Mouse (Mus musculus) embryonic stem cell, embryonic (primary cell): ENCODE measurements around the gene Ctu2.

ENCODE experiments used
- CTCF ChIA-PET, 4 experiments: fragments of 300-600 bp in 2 of 4; fragments of 350-600 bp in 2 of 4; sonication (Branson Sonifier 250); formaldehyde crosslinking; loops; one replicate each; lab custom pipeline; 2022; ENCODE audit warnings: inconsistent platforms in 2 of 4; lab: Charles Lee
- POLR2A ChIA-PET, 4 experiments: fragments of 300-600 bp in 2 of 4; fragments of 350-600 bp in 2 of 4; sonication (Branson Sonifier 250); formaldehyde crosslinking; loops; one replicate each; lab custom pipeline; 2022; ENCODE audit warnings: antibody characterized with exemption in 4 of 4, inconsistent platforms in 1 of 4; lab: Charles Lee

The Ctu2 gene

DNA sequence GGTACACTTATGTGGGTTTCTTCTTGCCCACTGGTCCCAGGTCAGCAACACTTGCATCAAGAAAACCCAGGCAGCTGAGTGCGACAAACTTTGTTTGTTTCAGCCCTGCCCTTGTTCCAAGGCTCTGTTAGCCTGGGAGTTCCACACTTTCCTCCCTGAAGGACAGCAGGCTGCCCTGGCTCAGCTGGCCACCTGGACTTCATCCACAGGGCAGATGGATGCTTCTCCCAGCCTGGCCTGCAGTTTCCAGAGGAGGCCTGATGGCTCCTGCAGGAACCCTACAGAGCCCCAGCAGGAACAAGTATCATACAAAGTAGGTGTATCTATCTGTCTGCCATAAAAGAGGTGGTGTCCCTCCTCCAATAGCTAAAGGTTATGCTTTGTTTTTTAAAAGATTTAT lies 34.6 kb upstream of the Ctu2 start:
- POLR2A ChIA-PET = interaction anchor here in 2 of 4 experiments (1.2 to 6.0 kb wide), 5 partner anchors 9 to 170 kb away, joined by 3 to 104 read pairs (median 5); partner anchors contain the start of genes Cyba (in 2 of the 2), Galns (in 1 of the 2) and Trappc2l (in 1 of the 2)
- CTCF ChIA-PET = no interaction called here

DNA sequence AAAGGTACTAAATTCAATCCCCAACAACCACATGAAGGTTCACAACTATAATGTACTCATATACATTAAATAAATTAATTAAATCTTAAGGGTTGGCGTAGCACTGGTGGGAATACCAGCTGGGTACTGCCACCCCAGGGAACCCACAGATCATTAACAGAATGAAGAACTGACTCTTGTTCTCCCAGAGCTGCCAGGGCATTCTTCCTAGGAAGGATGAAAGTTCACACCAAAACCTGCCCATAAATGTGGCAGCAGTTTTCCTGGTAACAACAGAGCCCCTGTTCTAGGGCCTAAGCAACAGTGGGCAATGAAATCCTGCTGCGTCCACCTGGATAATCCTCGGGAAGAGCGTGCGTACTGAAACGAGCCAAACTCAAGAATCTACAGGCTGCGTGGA lies 33.6 kb upstream of the Ctu2 start:
- CTCF ChIA-PET = interaction anchor here in 3 of 4 experiments (0.5 to 3.1 kb wide), 10 partner anchors 9 to 312 kb away, joined by 3 to 31 read pairs (median 4); partner anchors contain the start of genes Cyba (in 1 of the 3) and Snai3 (in 1 of the 3)
- POLR2A ChIA-PET = interaction anchor here in 3 of 4 experiments (0.6 to 6.2 kb wide), 38 partner anchors 8 to 600 kb away, joined by 3 to 104 read pairs (median 5); partner anchors contain the start of genes Cyba (in 3 of the 3), Cdt1 (in 2 of the 3), Snai3 (in 2 of the 3) and Ankrd11 (in 1 of the 3)

DNA sequence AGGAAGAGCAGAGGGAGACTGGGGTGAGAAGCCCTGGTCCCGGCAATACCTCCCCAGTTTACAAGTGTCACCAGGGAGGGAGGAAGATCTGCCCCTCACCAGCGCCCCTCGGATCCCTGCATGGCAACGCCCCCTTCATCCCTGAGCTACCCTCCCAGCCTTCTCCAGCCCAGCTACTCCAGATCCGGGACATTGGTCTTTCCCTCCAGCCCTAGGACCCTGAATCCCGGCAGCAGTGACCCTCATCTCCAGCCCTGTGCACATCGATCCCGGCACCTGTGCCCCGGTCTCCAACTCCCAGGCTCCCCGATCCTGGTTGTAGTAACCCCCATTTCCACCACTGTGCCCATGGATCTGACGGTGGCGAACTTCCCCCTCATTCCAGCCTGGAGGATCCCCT lies 33.2 kb upstream of the Ctu2 start:
- CTCF ChIA-PET = interaction anchor here in 3 of 4 experiments (0.6 to 3.1 kb wide), 18 partner anchors 8 to 627 kb away, joined by 3 to 31 read pairs (median 4); partner anchors contain the start of genes Cyba (in 1 of the 3) and Snai3 (in 1 of the 3)
- POLR2A ChIA-PET = interaction anchor here in 3 of 4 experiments (0.6 to 6.2 kb wide), 71 partner anchors 8 to 770 kb away, joined by 3 to 104 read pairs (median 5); partner anchors contain the start of genes Cyba (in 3 of the 3), Cdt1 (in 2 of the 3), Snai3 (in 2 of the 3) and Zc3h18 (in 2 of the 3)

- ChIA-PET CTCF (interaction anchor here in 3 of 4 experiments (0.6 to 3.1 kb wide), 24 partner anchors 9 to 628 kb away, joined by 3 to 31 read pairs (median 4); partner anchors contain the start of genes Cyba (in 1 of the 3) and Snai3 (in 1 of the 3)), POLR2A (interaction anchor here (0.6 to 6.2 kb wide), 85 partner anchors 9 to 847 kb away, joined by 3 to 104 read pairs (median 4); partner anchors contain the start of genes Cyba (in 3 of the 4), Cdt1 (in 2 of the 4), Snai3 (in 2 of the 4) and Zc3h18 (in 2 of the 4))
These were observed 32.5 kb upstream of the Ctu2 start, which contains the start of gene Mvd for GRCm38 (mm10) chr8:122443262-122444006. Gene Mvd (minus strand): TSS chr8:122443422.

- POLR2A ChIA-PET = interaction anchor here (0.6 to 6.2 kb wide), 68 partner anchors 9 to 846 kb away, joined by 3 to 104 read pairs (median 4); partner anchors contain the start of genes Cyba (in 3 of the 4), Cdt1 (in 2 of the 4), Zc3h18 (in 2 of the 4) and Ankrd11 (in 1 of the 4)
These were observed 31.7 kb upstream of the Ctu2 start for GRCm38 (mm10) chr8:122444058-122444748.

DNA sequence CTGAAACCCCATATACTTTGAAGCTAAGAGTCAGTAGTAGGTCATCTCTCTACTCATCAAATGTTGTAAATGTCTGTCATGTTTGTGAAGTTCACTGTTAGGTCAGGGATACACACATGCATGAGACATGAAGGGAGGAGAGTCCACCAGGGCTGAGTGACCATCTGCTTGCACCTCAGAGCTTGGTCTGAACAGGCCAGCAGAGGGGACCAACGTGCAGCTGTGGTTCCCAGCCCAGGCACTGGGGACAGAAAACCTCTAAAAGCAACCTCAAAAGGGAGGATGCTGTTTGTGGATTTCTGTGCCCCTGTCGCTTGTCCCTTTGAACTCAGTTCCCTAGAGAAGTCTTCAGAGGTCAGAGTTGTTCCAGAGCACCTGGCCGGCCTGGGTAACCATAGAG lies 30.7 kb upstream of the Ctu2 start:
- POLR2A ChIA-PET = interaction anchor here in 2 of 4 experiments (0.9 to 6.2 kb wide), 12 partner anchors 11 to 599 kb away, joined by 3 to 104 read pairs (median 6); partner anchors contain the start of genes Cdt1 (in 2 of the 2), Cyba (in 1 of the 2) and Snai3 (in 1 of the 2)
- CTCF ChIA-PET = interaction anchor here in 2 of 4 experiments (0.5 to 0.6 kb wide), 2 partner anchors 21 to 308 kb away, joined by 3 read pairs; no protein-coding TSS in a partner anchor

More at GRCm38 (mm10) chr8:122444058-122444748, 31.7 kb upstream of the Ctu2 start:
- CTCF ChIA-PET = interaction anchor here (0.5 to 3.1 kb wide), 23 partner anchors 10 to 762 kb away, joined by 3 to 31 read pairs (median 4); partner anchors contain the start of genes Cyba (in 1 of the 4) and Snai3 (in 1 of the 4)

- POLR2A ChIA-PET = interaction anchor here in 3 of 4 experiments (0.8 to 1.5 kb wide), 3 partner anchors 13 to 116 kb away, joined by 3 to 5 read pairs (median 4); no protein-coding TSS in a partner anchor
- CTCF ChIA-PET = interaction anchor here in 1 of 4 experiments (0.5 kb wide), 1 partner anchor 22 kb away, joined by 3 read pairs; no protein-coding TSS in a partner anchor
These were observed 24.7 kb upstream of the Ctu2 start for GRCm38 (mm10) chr8:122451161-122451703.

GRCm38 (mm10) chr8:122452154-122452553 lies 23.8 kb upstream of the Ctu2 start:
- POLR2A ChIA-PET = interaction anchor here in 3 of 4 experiments (0.7 to 1.5 kb wide), 5 partner anchors 9 to 133 kb away, joined by 3 to 4 read pairs (median 3); partner anchors contain the start of gene Mvd (in 3 of the 3)
- CTCF ChIA-PET = interaction anchor here in 2 of 4 experiments (0.7 kb wide), 2 partner anchors 302 to 768 kb away, joined by 4 to 5 read pairs; no protein-coding TSS in a partner anchor

DNA sequence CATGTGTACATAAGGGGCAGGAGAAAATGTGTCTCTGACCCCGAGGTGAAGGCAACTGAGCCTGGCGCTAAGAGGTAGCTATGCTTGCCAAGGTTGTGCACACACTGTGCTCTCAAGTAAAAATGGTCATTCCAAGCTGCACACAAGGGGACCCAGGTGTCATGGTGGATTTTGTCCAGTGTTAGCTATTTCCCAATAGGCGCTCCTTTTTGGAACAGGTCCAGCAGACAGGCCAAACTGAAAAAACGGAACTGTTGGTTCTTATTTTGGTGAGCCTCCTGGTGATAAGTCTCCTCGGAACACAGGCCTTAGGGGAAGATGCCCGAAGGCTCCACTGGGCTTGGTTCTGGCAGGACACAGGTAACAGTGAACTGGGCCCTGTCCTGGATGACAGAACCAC lies 21.5 kb upstream of the Ctu2 start:
- ChIA-PET CTCF (no interaction called here), POLR2A (interaction anchor here in 1 of 4 experiments (1.0 to 1.6 kb wide), 2 partner anchors 10 to 11 kb away, joined by 3 to 5 read pairs; partner anchors contain the start of gene Mvd)

DNA sequence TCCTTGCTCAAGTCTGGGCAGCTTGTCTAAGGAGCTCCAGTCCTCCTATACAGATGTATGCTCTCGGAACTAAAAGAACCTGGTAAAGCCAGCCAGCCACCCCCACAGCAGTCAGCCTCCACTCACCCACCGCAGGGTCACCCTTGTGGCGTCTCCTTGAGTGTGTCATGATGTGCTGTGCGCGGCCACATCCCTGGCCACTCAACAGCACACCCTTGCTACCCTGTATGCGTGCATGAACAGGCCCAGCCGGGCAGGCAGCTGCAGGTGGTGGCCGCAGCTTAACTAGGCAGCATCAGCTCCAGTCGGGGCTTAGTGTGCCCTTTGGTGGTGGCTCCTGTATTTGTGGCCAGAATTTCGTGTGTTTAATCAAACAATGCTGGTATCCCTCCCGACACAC lies 18.8 kb upstream of the Ctu2 start:
- POLR2A ChIA-PET = interaction anchor here in 2 of 4 experiments (1.0 to 2.5 kb wide), 5 partner anchors 14 to 66 kb away, joined by 3 to 9 read pairs (median 8); partner anchors contain the start of gene Mvd (in 2 of the 2)
- CTCF ChIA-PET = interaction anchor here in 1 of 4 experiments (0.7 to 0.9 kb wide), 2 partner anchors 14 to 101 kb away, joined by 3 to 4 read pairs; partner anchors contain the start of gene Mvd

- ChIA-PET CTCF (interaction anchor here (0.5 to 1.8 kb wide), 10 partner anchors 10 to 1069 kb away, joined by 3 to 31 read pairs (median 4); partner anchors contain the start of gene Mvd (in 2 of the 4)), POLR2A (interaction anchor here in 3 of 4 experiments (0.7 to 6.8 kb wide), 21 partner anchors 10 to 509 kb away, joined by 3 to 91 read pairs (median 3); partner anchors contain the start of genes Cyba (in 1 of the 3), Galns (in 1 of the 3), Mvd (in 1 of the 3) and Zfpm1 (in 1 of the 3))
These were observed 16.6 kb upstream of the Ctu2 start for GRCm38 (mm10) chr8:122459218-122459900.

DNA sequence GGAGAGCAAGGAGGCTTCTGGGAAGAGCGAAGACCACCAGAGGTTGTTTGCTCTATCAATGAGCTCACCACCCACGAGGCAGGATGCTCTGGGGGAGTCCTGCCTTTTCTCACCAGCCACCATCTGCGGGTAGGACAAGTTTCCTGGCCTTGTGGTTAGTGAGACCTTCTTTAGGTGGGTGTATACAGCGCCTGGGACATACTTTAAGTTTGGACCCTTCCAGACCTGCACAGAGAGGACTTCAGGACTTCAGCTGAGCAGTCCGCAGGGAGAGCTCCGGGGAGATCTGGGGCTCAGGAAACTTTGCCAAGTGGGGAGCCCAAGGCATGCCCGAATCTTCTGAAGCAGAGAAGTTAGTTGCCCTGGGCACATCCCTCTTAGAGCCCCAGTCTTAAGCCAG lies 16.0 kb upstream of the Ctu2 start:
- CTCF ChIA-PET = interaction anchor here (0.5 to 1.8 kb wide), 16 partner anchors 9 to 1343 kb away, joined by 3 to 31 read pairs (median 4); partner anchors contain the start of gene Mvd (in 2 of the 4)
- POLR2A ChIA-PET = interaction anchor here in 3 of 4 experiments (0.6 to 6.8 kb wide), 25 partner anchors 9 to 510 kb away, joined by 3 to 91 read pairs (median 3); partner anchors contain the start of genes Mvd (in 2 of the 3), Cyba (in 1 of the 3), Galns (in 1 of the 3) and Zfpm1 (in 1 of the 3)

GRCm38 (mm10) chr8:122460524-122461472 lies 15.1 kb upstream of the Ctu2 start, which contains the start of gene Snai3:
Gene Snai3 (minus strand): TSS chr8:122460733.
- CTCF ChIA-PET = interaction anchor here (0.6 to 1.8 kb wide), 13 partner anchors 8 to 1342 kb away, joined by 3 to 31 read pairs (median 3); partner anchors contain the start of gene Mvd (in 2 of the 4)
- POLR2A ChIA-PET = interaction anchor here in 3 of 4 experiments (0.6 to 6.8 kb wide), 36 partner anchors 8 to 511 kb away, joined by 3 to 91 read pairs (median 3); partner anchors contain the start of genes Mvd (in 2 of the 3), Cdt1 (in 1 of the 3), Cyba (in 1 of the 3) and Galns (in 1 of the 3)
